Mouse (Mus musculus) c-Kit-positive CD71-positive TER-119-positive erythroid progenitor cells, embryonic 14.5 days (primary cell): ENCODE measurements around the gene Dennd1a.

Experiments
- DNase-seq: peaks from one replicate; pipeline ENCODE4 v3.0.0-alpha.2; 2013; ENCODE audit warnings: low spot score

The Dennd1a gene

GRCm38 (mm10) chr2:38048996-38049395 is 238.2 kb downstream of the Dennd1a start:
- no peak for DNase-seq

GRCm38 (mm10) chr2:38045286-38045685 is 241.9 kb downstream of the Dennd1a start:
- no peak for DNase-seq

- DNase-seq: no peak
These were observed 246.3 kb downstream of the Dennd1a start for GRCm38 (mm10) chr2:38040845-38041244.

GRCm38 (mm10) chr2:38039621-38040020 is 247.6 kb downstream of the Dennd1a start:
- no peak for DNase-seq

GRCm38 (mm10) chr2:38028317-38028716 is 258.9 kb downstream of the Dennd1a start:
- DNase-seq: no peak

- no peak for DNase-seq
These were observed 261.6 kb downstream of the Dennd1a start for GRCm38 (mm10) chr2:38025615-38026014.

GRCm38 (mm10) chr2:38023741-38024130 is 263.5 kb downstream of the Dennd1a start:
- no peak for DNase-seq

- no peak for DNase-seq
These were observed 264.0 kb downstream of the Dennd1a start for GRCm38 (mm10) chr2:38023054-38023740.

- no peak for DNase-seq
These were observed 266.0 kb downstream of the Dennd1a start for GRCm38 (mm10) chr2:38021166-38021565.

GRCm38 (mm10) chr2:38014702-38015101 is 272.5 kb downstream of the Dennd1a start:
- DNase-seq: no peak

- no peak for DNase-seq
These were observed 273.3 kb downstream of the Dennd1a start for GRCm38 (mm10) chr2:38013839-38014365.

GRCm38 (mm10) chr2:38007238-38007637 is 280.0 kb downstream of the Dennd1a start:
- DNase-seq: no peak

GRCm38 (mm10) chr2:38003183-38003680 is 284.0 kb downstream of the Dennd1a start:
- DNase-seq: no peak

GRCm38 (mm10) chr2:38001004-38001403 is 286.2 kb downstream of the Dennd1a start:
- DNase-seq: peak; percentile 9

- DNase-seq: no peak
These were observed 289.2 kb downstream of the Dennd1a start for GRCm38 (mm10) chr2:37997966-37998365.

GRCm38 (mm10) chr2:37989091-37989490 is 298.1 kb downstream of the Dennd1a start:
- DNase-seq: no peak

GRCm38 (mm10) chr2:37988301-37988700 is 298.9 kb downstream of the Dennd1a start:
- DNase-seq: no peak

- no peak for DNase-seq
These were observed 301.4 kb downstream of the Dennd1a start for GRCm38 (mm10) chr2:37985690-37986222.

- DNase-seq: no peak
These were observed 304.5 kb downstream of the Dennd1a start for GRCm38 (mm10) chr2:37982714-37983113.

- DNase-seq: no peak
These were observed 305.4 kb downstream of the Dennd1a start for GRCm38 (mm10) chr2:37981562-37982403.

GRCm38 (mm10) chr2:37974201-37974600 is 313.0 kb downstream of the Dennd1a start:
- DNase-seq: no peak

- DNase-seq: no peak
These were observed 314.6 kb downstream of the Dennd1a start for GRCm38 (mm10) chr2:37972621-37973020.

- no peak for DNase-seq
These were observed 315.5 kb downstream of the Dennd1a start for GRCm38 (mm10) chr2:37971726-37972125.
